Mouse (Mus musculus) forebrain, embryonic 14.5 days (tissue): Measurements from ENCODE around the gene Ccndbp1. TPM values are rescaled to one million over a fixed set of nuclear protein-coding genes. Genes with fewer than 3 reads are reported as not detected.
"Not testable (repeated sequence)": the region's sequence is repeated elsewhere in the genome, so short reads cannot be mapped to it uniquely, and the experiment has no call there.

ENCODE experiments used
- ATAC-seq: fragments of 200-750 bp; cut with Nextera tagmentation; 2 replicates; pipeline ENCODE4 v1.8.0; 2017; ENCODE audit warnings: mild to moderate bottlenecking, moderate library complexity
- DNase-seq: peaks from one replicate; pipeline ENCODE4 v3.0.0-alpha.2; 2015; ENCODE audit warnings: low spot score
- H3K27ac ChIP-seq: fragments of 300-500 bp; sonication (generic); 2 replicates; pipeline ENCODE4 v1.5.1; 2014; ENCODE audit warnings: low read depth, mild to moderate bottlenecking, control low read depth, low read length, moderate library complexity
- H3K27me3 ChIP-seq: fragments of 300-500 bp; sonication (generic); replicated peaks from 2 replicates; pipeline ENCODE4 v1.6.1; 2014; ENCODE audit warnings: low read length, control low read depth, mixed read lengths; ENCODE audit not compliant: control insufficient read depth, insufficient read depth
- H3K36me3 ChIP-seq: fragments of 300-500 bp; sonication (generic); 2 replicates; pipeline ENCODE4 v1.6.1; 2014; ENCODE audit warnings: low read length, control low read depth; ENCODE audit not compliant: control insufficient read depth, insufficient read depth
- H3K4me1 ChIP-seq: fragments of 300-500 bp; sonication (generic); 2 replicates; pipeline ENCODE4 v1.6.1; 2014; ENCODE audit warnings: antibody characterized with exemption, low read length, control low read depth; ENCODE audit not compliant: control insufficient read depth, insufficient read depth
- H3K4me2 ChIP-seq: fragments of 300-500 bp; sonication (generic); 2 replicates; pipeline ENCODE4 v1.6.1; 2014; ENCODE audit warnings: mild to moderate bottlenecking, control low read depth, low read length
- H3K4me3 ChIP-seq: fragments of 300-500 bp; sonication (generic); 2 replicates; pipeline ENCODE4 v1.5.1; 2014; ENCODE audit warnings: low read depth, low read length, control low read depth
- H3K9ac ChIP-seq: fragments of 300-500 bp; sonication (generic); 2 replicates; pipeline ENCODE4 v1.6.1; 2014; ENCODE audit warnings: mild to moderate bottlenecking, low read length, control low read depth, moderate library complexity
- H3K9me3 ChIP-seq: fragments of 300-500 bp; sonication (generic); replicated peaks from 2 replicates; pipeline ENCODE4 v1.6.1; 2016; ENCODE audit warnings: low read length, control low read depth, mixed read lengths; ENCODE audit not compliant: control insufficient read depth
- WGBS: fragments of 180-500 bp; shearing (Covaris S2); extraction: QIAGEN DNeasy Blood & Tissue Kit; methylation state at CpG from one replicate; pipeline ENCODE4 v1.1.7; 2014; 5-methylcytosine and 5-hydroxymethylcytosine counted together
- polyA plus RNA-seq: library from polyadenylated mRNA; unstranded; fragments of >200 nt; fragmentation: Nextera tagmentation; extraction: Ambion mirVana; gene quantifications from 2 replicates; pipeline ENCODE4 v1.2.1, GENCODE M21; 2014

The Ccndbp1 gene
- polyA plus RNA-seq, 1 experiment from 2014 or later, result 82.4 TPM

DNA sequence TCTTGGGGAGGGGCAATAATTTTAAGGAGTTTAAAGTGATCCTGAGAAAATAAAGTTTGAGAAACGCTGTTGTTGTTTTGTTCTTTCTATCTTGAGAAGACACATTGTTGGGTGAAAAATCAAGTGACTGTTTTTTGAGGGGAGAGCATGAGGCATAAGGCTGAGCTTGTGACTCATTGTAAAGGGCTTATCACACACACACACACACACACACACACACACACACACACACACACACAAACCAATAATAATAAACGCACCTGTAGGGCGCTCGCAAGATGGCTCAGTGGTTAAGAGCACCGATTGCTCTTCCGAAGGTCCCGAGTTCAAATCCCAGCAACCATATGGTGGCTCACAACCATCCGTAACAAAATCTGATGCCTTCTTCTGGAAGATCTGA lies 35.9 kb upstream of the Ccndbp1 start:
- not testable (repeated sequence) for H3K9ac ChIP-seq, H3K4me2 ChIP-seq, H3K4me3 ChIP-seq, H3K27me3 ChIP-seq, H3K27ac ChIP-seq, ATAC-seq, H3K9me3 ChIP-seq, H3K4me1 ChIP-seq, DNase-seq, H3K36me3 ChIP-seq
- 95% methylated on average over 8 of the region's 8 CpGs for WGBS

DNA sequence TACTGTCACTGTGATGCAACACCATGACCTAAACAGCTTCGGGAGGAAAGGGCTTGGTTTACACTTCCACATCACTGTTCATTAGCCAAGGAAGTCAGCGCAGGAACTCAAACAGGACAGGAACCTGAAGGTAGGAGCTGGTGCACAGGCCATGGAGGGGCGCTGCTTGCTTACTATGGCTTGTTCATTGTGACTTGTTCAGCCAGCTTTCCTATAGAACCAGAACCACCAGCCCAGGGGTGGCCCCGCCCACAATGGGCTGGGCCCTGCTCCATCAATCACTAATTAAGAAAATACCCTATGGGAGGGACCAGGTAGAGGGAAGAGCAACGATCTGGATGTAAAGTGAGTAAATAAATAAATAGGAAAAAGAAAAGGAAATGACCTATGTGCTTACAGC lies 35.2 kb upstream of the Ccndbp1 start:
- Histone ChIP-seq H3K36me3 (no peaks in the 10 kb centered on the region), H3K4me3 (no peak overlapping the region), H3K9me3 (no peaks in the 10 kb centered on the region), H3K27me3 (no peaks in the 10 kb centered on the region), H3K4me2 (no peak overlapping the region), H3K9ac (no peak overlapping the region), H3K27ac (no peak overlapping the region), H3K4me1 (peaks cover 9% of the 10 kb centered on the region)
- DNase-seq (no peak), ATAC-seq (no peak)
- 15% methylated on average over 5 of the region's 5 CpGs for WGBS

DNA sequence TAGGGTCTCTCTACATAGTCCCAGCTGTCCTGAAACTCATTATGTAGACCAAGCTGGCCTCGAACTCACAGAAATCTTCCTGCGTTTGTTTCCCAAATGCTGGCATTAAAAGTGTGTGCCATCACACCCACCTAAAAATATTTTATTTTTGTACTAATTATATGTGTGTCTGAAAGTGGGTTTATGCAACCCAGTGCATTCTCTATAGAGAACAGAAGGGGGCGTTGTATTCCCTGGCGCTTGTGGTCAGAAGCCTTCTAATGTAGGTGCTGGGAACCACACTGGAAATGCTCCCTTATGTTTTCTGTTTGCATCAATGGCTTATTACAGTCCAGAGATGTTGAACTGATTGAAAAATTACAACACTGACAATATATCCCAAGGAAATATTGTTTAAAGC lies 31.9 kb upstream of the Ccndbp1 start:
- WGBS, result 52% methylated on average over 4 of the region's 4 CpGs
- no peaks in the 10 kb centered on the region for H3K36me3 ChIP-seq
- H3K4me2 ChIP-seq, result peak overlapping the region; percentile 91; the same call in 1 of the 2 replicates
- no peaks in the 10 kb centered on the region for H3K4me1 ChIP-seq
- H3K9ac ChIP-seq, result no peak overlapping the region
- ATAC-seq (no peak), DNase-seq (peak; percentile 8)
- no peaks in the 10 kb centered on the region for H3K9me3 ChIP-seq
- no peaks in the 10 kb centered on the region for H3K27me3 ChIP-seq
- no peak overlapping the region for H3K27ac ChIP-seq
- H3K4me3 ChIP-seq, result no peak overlapping the region

DNA sequence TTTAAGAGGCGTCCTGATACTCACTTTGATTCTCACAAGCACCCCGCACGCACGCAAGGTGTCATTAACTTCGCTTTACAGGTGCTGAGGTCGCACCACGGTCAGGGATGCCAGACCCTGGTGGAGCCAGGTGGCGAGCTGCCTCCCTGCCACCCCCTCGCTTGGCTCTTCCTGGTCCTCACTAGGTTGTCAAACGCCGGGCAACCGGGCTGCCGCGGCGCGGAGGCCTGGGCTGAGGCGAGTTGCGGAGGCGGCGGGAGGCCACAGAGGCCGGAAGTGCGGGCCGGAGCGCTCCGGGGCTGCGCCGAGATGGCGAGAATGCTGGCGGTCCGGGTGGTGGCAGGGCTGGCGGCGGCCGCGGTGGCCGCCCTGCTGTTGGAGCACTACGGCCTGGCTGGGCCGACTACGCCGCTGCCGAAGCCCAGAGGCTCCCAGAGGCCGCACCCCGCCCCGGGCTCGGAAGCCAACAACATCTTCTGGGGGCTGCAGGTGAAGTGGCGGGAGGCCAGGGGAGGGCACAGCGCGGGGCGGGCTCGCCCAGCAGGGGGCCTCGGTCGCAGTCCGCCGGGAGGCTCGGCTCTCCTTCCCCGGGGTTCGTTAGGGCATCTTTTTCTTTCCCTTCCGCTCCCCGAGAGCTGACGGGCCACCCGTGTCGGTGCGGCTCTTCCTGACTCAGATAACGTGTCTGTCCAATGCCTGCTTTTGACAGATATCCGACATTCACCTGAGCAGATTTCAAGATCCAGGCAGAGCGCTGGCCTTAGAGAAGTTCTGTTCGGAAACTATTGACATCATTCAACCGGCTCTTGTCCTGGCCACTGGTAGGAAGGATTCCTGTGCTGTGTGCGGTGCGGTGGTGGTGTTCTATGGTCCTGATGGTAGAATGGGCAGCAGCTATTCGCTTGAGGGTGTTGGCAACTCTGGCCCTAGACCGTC lies 30.9 kb upstream of the Ccndbp1 start, which contains the start of gene Tmem62:
Gene Tmem62, plus strand, starts transcription at position 28 of the 936 bp plus-strand sequence.
- Histone ChIP-seq H3K9me3 (no peaks in the 10 kb centered on the region), H3K9ac (peak within 1 kb of the TSS; percentile 89), H3K27me3 (no peaks in the 10 kb centered on the region), H3K4me1 (no peaks in the 10 kb centered on the region), H3K4me3 (peak within 1 kb of the TSS; percentile 75), H3K36me3 (no peaks in the 10 kb centered on the region), H3K4me2 (peak within 1 kb of the TSS; percentile 91), H3K27ac (peak within 1 kb of the TSS; percentile 72)
- DNase-seq (peak; percentile 48), ATAC-seq (peak; percentile 78)
- under 1% methylated on average over 58 of the region's 71 CpGs for WGBS

DNA sequence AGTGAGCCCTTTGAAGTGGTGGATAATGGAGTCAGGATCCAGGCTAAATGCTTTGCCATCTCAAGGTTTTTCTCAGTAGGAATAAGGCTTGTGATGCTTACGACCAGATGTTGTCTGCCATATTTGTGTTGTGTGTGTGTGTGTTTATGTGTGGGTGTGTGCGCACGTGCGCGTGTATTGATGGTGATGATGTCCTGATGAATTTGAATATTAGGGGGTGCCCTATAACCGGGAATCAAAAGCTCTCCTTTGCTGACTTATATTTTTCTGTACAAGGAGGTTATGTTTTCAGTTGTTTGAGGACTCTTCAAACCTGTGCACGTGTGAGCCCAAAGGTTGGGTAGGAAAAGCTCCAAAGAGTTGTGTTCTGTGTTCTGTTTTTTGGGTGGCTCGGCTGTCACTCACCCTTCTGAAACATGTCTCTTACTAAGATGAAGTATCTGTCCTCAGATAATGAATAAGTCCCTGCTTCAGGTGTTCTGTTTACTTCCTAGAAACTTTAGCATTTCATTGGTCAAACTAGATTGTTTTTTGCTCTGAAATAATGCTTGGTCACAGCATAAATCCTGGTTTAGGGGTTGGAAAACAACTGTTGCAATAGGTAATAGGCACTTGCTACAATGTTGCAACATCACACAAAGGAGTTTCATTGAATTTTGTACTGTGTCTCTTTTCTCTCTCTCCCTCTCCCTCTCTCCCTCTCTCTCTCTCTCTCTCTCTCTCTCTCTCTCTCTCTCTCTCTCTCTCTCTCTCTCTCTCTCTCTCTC lies 30.1 kb upstream of the Ccndbp1 start:
- Histone ChIP-seq H3K27me3 (no peaks in the 10 kb centered on the region), H3K36me3 (no peaks in the 10 kb centered on the region), H3K4me2 (peak overlapping the region; percentile 91), H3K27ac (peak overlapping the region; percentile 72; the same call in 1 of the 2 replicates), H3K4me3 (peak overlapping the region; percentile 75), H3K4me1 (no peaks in the 10 kb centered on the region), H3K9ac (peak overlapping the region; percentile 89), H3K9me3 (no peaks in the 10 kb centered on the region)
- WGBS, result 82% methylated on average over 8 of the region's 8 CpGs
- DNase-seq (no peak), ATAC-seq (no peak)

DNA sequence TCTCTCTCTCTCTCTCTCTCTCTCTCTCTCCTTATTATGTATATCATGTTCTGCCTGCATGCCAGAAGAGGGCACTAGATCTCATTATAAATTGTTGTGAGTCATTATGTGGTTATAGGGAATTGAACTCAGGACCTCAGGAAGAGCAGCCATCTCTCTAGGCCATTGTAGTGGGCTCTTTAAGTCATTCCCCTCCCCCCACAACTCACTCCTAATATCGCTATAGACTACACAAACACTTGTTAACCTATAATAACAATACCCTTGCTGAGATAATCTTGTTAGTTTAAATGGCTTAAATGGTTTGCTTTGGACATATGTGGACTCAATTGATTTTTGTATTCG lies 29.5 kb upstream of the Ccndbp1 start:
- no peak overlapping the region for H3K27ac ChIP-seq
- ATAC-seq (no peak), DNase-seq (peak; percentile 26)
- no peaks in the 10 kb centered on the region for H3K36me3 ChIP-seq
- H3K4me2 ChIP-seq, result no peak overlapping the region
- H3K9ac ChIP-seq, result no peak overlapping the region
- 35% methylated on average over 2 of the region's 2 CpGs for WGBS
- H3K4me1 ChIP-seq, result no peaks in the 10 kb centered on the region
- no peaks in the 10 kb centered on the region for H3K9me3 ChIP-seq
- no peak overlapping the region for H3K4me3 ChIP-seq
- H3K27me3 ChIP-seq, result no peaks in the 10 kb centered on the region

DNA sequence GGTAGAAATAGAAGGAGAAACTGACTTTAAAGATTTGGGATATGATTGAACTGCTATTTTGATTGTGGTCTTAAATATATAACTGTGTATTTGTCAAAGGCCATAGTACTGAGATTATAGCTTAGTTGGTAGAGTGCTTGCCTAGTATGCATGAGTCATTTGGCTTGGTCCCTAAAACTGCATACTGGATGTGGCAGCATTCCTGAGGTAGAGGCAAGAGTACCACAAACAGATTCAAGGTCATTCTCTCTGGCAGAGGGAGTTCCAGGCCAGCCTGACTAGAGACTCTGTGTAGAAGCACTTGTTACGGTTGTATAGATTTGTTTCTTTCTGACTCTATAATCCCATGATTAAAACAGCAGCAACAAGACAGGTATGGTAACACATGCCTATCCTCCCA lies 28.4 kb upstream of the Ccndbp1 start:
- H3K9ac ChIP-seq, result no peak overlapping the region
- no peak for ATAC-seq

DNA sequence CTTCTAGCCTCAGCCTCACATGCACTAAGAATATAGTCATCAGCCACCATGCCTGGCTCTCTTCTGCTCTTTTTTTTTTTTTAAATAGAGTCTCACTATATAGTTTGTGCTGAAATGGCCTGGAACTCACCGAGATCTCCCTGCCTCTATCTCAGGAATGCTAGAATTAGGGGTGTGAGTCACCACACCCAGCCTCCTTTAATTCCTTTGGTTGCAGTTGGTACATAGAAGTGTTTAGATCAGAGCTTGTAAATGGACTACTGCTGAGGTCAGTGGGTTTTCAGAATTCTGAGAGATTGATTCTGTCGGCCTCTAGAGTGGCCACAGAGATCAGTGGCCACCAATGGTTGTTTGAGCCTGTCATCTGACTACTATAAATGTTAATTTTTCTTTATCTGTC lies 27.3 kb upstream of the Ccndbp1 start:
- no peak for DNase-seq
- H3K9me3 ChIP-seq, result no peaks in the 10 kb centered on the region
- no peak overlapping the region for H3K27ac ChIP-seq
- H3K36me3 ChIP-seq, result no peaks in the 10 kb centered on the region
- WGBS, result 73% methylated on average over 2 of the region's 2 CpGs
- H3K4me1 ChIP-seq, result no peaks in the 10 kb centered on the region
- H3K9ac ChIP-seq, result no peak overlapping the region
- no peak for ATAC-seq
- H3K27me3 ChIP-seq, result no peaks in the 10 kb centered on the region
- no peak overlapping the region for H3K4me2 ChIP-seq
- H3K4me3 ChIP-seq, result no peak overlapping the region

More for the DNA sequence above, 28.4 kb upstream of the Ccndbp1 start:
- WGBS, result 86% methylated on average over 1 of the region's 1 CpGs
- H3K4me1 ChIP-seq, result no peaks in the 10 kb centered on the region
- no peaks in the 10 kb centered on the region for H3K36me3 ChIP-seq
- H3K4me3 ChIP-seq, result no peak overlapping the region
- H3K4me2 ChIP-seq, result no peak overlapping the region
- H3K9me3 ChIP-seq, result no peaks in the 10 kb centered on the region
- no peak for DNase-seq
- no peaks in the 10 kb centered on the region for H3K27me3 ChIP-seq
- H3K27ac ChIP-seq, result no peak overlapping the region
